Mouse (Mus musculus) kidney, embryonic 16.5 days (tissue): ENCODE data around the gene Bcl10. TPM values are rescaled to one million over a fixed set of nuclear protein-coding genes. Genes with fewer than 3 reads are reported as not detected.

ENCODE experiments used
- polyA plus RNA-seq: library from polyadenylated mRNA; unstranded; fragments of >200 nt; fragmentation: Nextera tagmentation; extraction: Ambion mirVana; gene quantifications from 2 replicates; pipeline ENCODE4 v1.2.1, GENCODE M21; 2015

Bcl10 gene
- polyA plus RNA-seq, 1 experiment from 2014 or later = 56.2 TPM

Other genes starting within 250 kb of the Bcl10 start
- gene Ddah1, start 164.1 kb upstream of the Bcl10 start, polyA plus RNA-seq = 73.5 and 76.7 TPM in 2 replicates
- 46.0 and 51.9 TPM in 2 replicates for gene 2410004B18Rik, start 15.2 kb downstream of the Bcl10 start, polyA plus RNA-seq
- 1.4 and 1.7 TPM in 2 replicates for gene Syde2, start 65.1 kb downstream of the Bcl10 start, polyA plus RNA-seq
- gene Wdr63, start 185.3 kb downstream of the Bcl10 start, polyA plus RNA-seq = 0.24 and 0.31 TPM in 2 replicates
- 20.5 and 20.6 TPM in 2 replicates for gene Mcoln3, start 194.6 kb downstream of the Bcl10 start, polyA plus RNA-seq
- 0.84 and 1.3 TPM in 2 replicates for gene Mcoln2, start 227.0 kb downstream of the Bcl10 start, polyA plus RNA-seq